Mouse (Mus musculus) midbrain, embryonic 16.5 days (tissue): Measurements from ENCODE around the gene Copb1. TPM values are rescaled to one million over a fixed set of nuclear protein-coding genes. Genes with fewer than 3 reads are reported as not detected.

Experiments used
- ATAC-seq: fragments of 200-750 bp; cut with Nextera tagmentation; 2 replicates; pipeline ENCODE4 v1.8.0; 2017; ENCODE audit warnings: moderate TSS enrichment
- H3K27ac ChIP-seq: fragments of 300-500 bp; sonication (generic); 2 replicates; pipeline ENCODE4 v1.5.1; 2014; ENCODE audit warnings: mild to moderate bottlenecking, low read length, mixed read lengths
- H3K27me3 ChIP-seq: fragments of 300-500 bp; sonication (generic); 2 replicates; pipeline ENCODE4 v1.6.1; 2014; ENCODE audit warnings: low read depth, low read length, mixed read lengths; ENCODE audit not compliant: control insufficient read depth, insufficient read depth
- H3K36me3 ChIP-seq: fragments of 300-500 bp; sonication (generic); 2 replicates; pipeline ENCODE4 v1.6.1; 2014; ENCODE audit warnings: mild to moderate bottlenecking, low read length, moderate library complexity, mixed read lengths; ENCODE audit not compliant: control insufficient read depth, insufficient read depth
- H3K4me1 ChIP-seq: fragments of 300-500 bp; sonication (generic); 2 replicates; pipeline ENCODE4 v1.6.1; 2014; ENCODE audit warnings: mild to moderate bottlenecking, low read length, mixed read lengths; ENCODE audit not compliant: control insufficient read depth, insufficient read depth
- H3K4me2 ChIP-seq: fragments of 300-500 bp; sonication (generic); 2 replicates; pipeline ENCODE4 v1.6.1; 2014; ENCODE audit warnings: mild to moderate bottlenecking, low read length, mixed read lengths
- H3K4me3 ChIP-seq: fragments of 300-500 bp; sonication (generic); 2 replicates; pipeline ENCODE4 v1.5.1; 2014; ENCODE audit warnings: low read depth, mild to moderate bottlenecking, low read length, moderate library complexity, mixed read lengths
- H3K9ac ChIP-seq: fragments of 300-500 bp; sonication (generic); 2 replicates; pipeline ENCODE4 v1.6.1; 2014; ENCODE audit warnings: low read depth, low read length, mixed read lengths
- H3K9me3 ChIP-seq: fragments of 300-500 bp; sonication (generic); replicated peaks from 2 replicates; pipeline ENCODE4 v1.6.1; 2014; ENCODE audit warnings: mild to moderate bottlenecking, low read length, mixed read lengths; ENCODE audit not compliant: control insufficient read depth, poor library complexity, severe bottlenecking
- WGBS: fragments of 180-500 bp; shearing (Covaris S2); extraction: QIAGEN DNeasy Blood & Tissue Kit; methylation state at CpG from one replicate; pipeline ENCODE4 v1.1.7; 2014; 5-methylcytosine and 5-hydroxymethylcytosine counted together
- polyA plus RNA-seq: library from polyadenylated mRNA; unstranded; fragments of >200 nt; fragmentation: Nextera tagmentation; extraction: Ambion mirVana; gene quantifications from 2 replicates; pipeline ENCODE4 v1.2.1, GENCODE M21; 2015

The Copb1 gene
- 85.2 and 91.0 TPM in 2 replicates for polyA plus RNA-seq

DNA sequence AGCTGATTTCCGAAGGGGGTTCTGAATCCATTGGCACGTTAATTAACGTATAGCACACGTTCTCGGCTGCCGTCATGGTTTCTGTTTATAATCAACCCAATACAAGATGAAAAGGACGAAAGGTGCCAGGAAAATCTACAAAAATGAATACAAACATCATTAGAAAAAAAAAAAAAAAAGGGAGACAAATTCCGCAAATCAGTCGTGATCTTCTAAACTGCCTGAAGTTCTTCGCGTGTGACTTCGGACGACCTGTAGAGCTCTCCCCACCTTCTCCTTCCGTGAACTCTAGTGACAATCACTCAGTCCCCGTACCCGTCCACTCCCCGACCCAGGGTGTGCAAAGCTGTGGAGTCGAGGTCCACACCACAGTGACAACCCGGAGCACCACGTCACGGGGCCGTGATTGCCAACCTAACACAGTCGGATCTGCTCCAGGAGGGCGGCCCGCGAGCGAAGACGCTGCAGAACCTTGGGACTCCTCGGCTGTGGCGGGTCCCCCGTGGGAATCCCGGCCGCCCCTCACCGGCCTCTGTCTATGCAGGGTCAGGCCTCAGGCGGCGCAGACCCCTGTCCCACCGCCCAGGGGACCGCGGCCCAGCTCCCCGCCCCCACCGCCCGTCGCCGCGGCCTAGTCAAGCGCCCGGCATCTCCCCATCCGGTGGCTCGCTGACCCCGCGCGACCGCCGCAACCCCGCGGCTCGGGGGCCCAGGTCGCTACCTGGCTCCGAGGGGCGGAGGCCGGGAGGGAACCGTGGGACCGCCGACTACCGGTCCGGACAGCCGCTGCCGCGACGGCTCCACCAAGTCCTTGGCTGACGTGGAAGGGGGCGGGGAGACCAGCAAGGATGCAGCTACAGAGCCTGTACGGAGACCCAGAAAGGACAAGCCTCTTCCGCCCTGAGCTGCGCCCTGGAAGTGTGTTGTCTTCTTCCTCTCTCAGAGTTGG is at the start of gene Copb1:
Gene Copb1, minus strand, starts transcription at position 827 of the 949 bp plus-strand sequence.
- 1% methylated on average over 72 of the region's 75 CpGs for WGBS
- H3K36me3 ChIP-seq: peaks cover 15% of the 10 kb centered on the region
- H3K27me3 ChIP-seq: no peaks in the 10 kb centered on the region
- H3K4me2 ChIP-seq: peak within 1 kb of the TSS; percentile 67
- peaks cover 6% of the 10 kb centered on the region for H3K4me1 ChIP-seq
- H3K9ac ChIP-seq: peak within 1 kb of the TSS; percentile 94
- H3K4me3 ChIP-seq: peak within 1 kb of the TSS; percentile 94
- ATAC-seq: peak; percentile 99
- peak within 1 kb of the TSS; percentile 61; the same call in 1 of the 2 replicates for H3K27ac ChIP-seq
- 0 out of 2 replicates have a peak, but pooled peaks cover 2% of the 10 kb centered on the region for H3K9me3 ChIP-seq

GRCm38 (mm10) chr7:114301293-114301782 is 46.8 kb upstream of the Copb1 start:
- no peak overlapping the region for H3K4me3 ChIP-seq
- no peak overlapping the region for H3K27ac ChIP-seq
- no peak overlapping the region for H3K9ac ChIP-seq
- no peaks in the 10 kb centered on the region for H3K36me3 ChIP-seq
- H3K9me3 ChIP-seq: no peaks in the 10 kb centered on the region
- ATAC-seq: no peak
- H3K27me3 ChIP-seq: no peaks in the 10 kb centered on the region
- WGBS: 80% methylated on average over 4 of the region's 4 CpGs
- no peaks in the 10 kb centered on the region for H3K4me1 ChIP-seq
- no peak overlapping the region for H3K4me2 ChIP-seq

- Histone ChIP-seq H3K27ac (no peak overlapping the region), H3K4me2 (no peak overlapping the region), H3K36me3 (no peaks in the 10 kb centered on the region), H3K4me3 (no peak overlapping the region), H3K9ac (no peak overlapping the region), H3K4me1 (no peaks in the 10 kb centered on the region), H3K27me3 (no peaks in the 10 kb centered on the region), H3K9me3 (no peaks in the 10 kb centered on the region)
- no peak for ATAC-seq
- WGBS: 91% methylated on average over 2 of the region's 2 CpGs
Measured at GRCm38 (mm10) chr7:114300782-114301181, 46.3 kb upstream of the Copb1 start.

GRCm38 (mm10) chr7:114299247-114299646 is 44.7 kb upstream of the Copb1 start:
- Histone ChIP-seq H3K9ac (no peak overlapping the region), H3K4me2 (no peak overlapping the region), H3K27ac (no peak overlapping the region), H3K36me3 (no peaks in the 10 kb centered on the region), H3K9me3 (no peaks in the 10 kb centered on the region), H3K4me3 (no peak overlapping the region), H3K4me1 (no peaks in the 10 kb centered on the region), H3K27me3 (no peaks in the 10 kb centered on the region)
- no peak for ATAC-seq
- 65% methylated on average over 4 of the region's 4 CpGs for WGBS

DNA sequence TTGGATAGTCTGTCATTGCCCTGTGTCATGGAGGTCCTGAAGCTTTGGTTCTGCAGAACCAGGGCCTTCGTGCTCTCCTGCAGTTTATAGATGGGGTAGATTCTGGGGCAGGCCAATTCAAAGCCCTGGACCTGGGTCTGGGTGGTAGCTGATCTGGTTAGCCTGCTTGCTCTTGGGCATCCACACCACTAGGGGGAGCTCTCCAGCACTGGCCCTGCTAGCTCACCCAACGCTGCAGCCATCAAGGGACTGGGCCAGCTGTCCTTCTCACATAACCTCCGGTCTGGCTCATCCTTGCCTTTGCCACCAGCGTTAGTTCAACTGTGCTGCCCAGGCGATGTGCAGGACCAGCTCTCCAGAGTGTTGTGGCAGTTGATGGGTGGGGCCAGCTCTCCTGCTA is 40.2 kb upstream of the Copb1 start:
- H3K27me3 ChIP-seq: no peaks in the 10 kb centered on the region
- no peaks in the 10 kb centered on the region for H3K36me3 ChIP-seq
- no peak overlapping the region for H3K4me2 ChIP-seq
- 92% methylated on average over 5 of the region's 5 CpGs for WGBS
- ATAC-seq: no peak
- no peak overlapping the region for H3K27ac ChIP-seq
- no peak overlapping the region for H3K4me3 ChIP-seq
- H3K4me1 ChIP-seq: 0 out of 2 replicates have a peak, but pooled peaks cover 5% of the 10 kb centered on the region
- no peaks in the 10 kb centered on the region for H3K9me3 ChIP-seq
- no peak overlapping the region for H3K9ac ChIP-seq

DNA sequence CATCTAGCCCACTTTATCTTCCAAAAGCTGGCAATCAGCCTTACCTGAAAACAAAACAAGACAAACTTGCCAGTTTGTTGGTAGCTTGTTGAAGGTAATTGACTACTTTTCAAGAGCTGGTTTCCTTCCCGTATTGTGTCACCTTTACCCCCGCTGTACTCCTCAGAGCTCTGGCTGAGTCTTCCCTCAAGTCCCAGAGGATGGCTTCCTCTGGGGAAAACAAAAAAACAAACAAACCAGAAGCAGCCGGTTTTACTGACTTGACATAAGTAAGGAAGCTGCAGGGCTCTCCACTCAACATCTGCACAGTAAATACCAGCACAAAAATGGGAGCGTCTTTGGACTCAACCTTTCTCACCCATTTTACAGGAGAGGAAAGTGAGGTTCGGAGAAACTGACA is 39.4 kb upstream of the Copb1 start:
- 82% methylated on average over 5 of the region's 5 CpGs for WGBS
- ATAC-seq: no peak
- H3K9me3 ChIP-seq: no peaks in the 10 kb centered on the region

GRCm38 (mm10) chr7:114292501-114292971 is 38.0 kb upstream of the Copb1 start:
- H3K4me3 ChIP-seq: no peak overlapping the region

More for the DNA sequence above, 39.4 kb upstream of the Copb1 start:
- H3K9ac ChIP-seq: no peak overlapping the region
- H3K4me3 ChIP-seq: no peak overlapping the region
- no peaks in the 10 kb centered on the region for H3K36me3 ChIP-seq
- no peak overlapping the region for H3K27ac ChIP-seq
- H3K4me2 ChIP-seq: no peak overlapping the region
- H3K4me1 ChIP-seq: 0 out of 2 replicates have a peak, but pooled peaks cover 5% of the 10 kb centered on the region
- no peaks in the 10 kb centered on the region for H3K27me3 ChIP-seq

GRCm38 (mm10) chr7:114291461-114292335 is 37.2 kb upstream of the Copb1 start:
- H3K36me3 ChIP-seq: no peaks in the 10 kb centered on the region
- H3K4me3 ChIP-seq: no peak overlapping the region
- no peaks in the 10 kb centered on the region for H3K9me3 ChIP-seq
- no peak overlapping the region for H3K27ac ChIP-seq
- no peak overlapping the region for H3K9ac ChIP-seq
- H3K4me2 ChIP-seq: no peak overlapping the region
- H3K4me1 ChIP-seq: 0 out of 2 replicates have a peak, but pooled peaks cover 5% of the 10 kb centered on the region
- WGBS: 27% methylated on average over 15 of the region's 15 CpGs
- no peak for ATAC-seq
- H3K27me3 ChIP-seq: no peaks in the 10 kb centered on the region

More at GRCm38 (mm10) chr7:114292501-114292971, 38.0 kb upstream of the Copb1 start:
- 11% methylated on average over 12 of the region's 12 CpGs for WGBS
- no peak for ATAC-seq
- Histone ChIP-seq H3K9ac (no peak overlapping the region), H3K27ac (no peak overlapping the region), H3K4me1 (0 out of 2 replicates have a peak, but pooled peaks cover 5% of the 10 kb centered on the region), H3K36me3 (no peaks in the 10 kb centered on the region), H3K4me2 (peak overlapping the region; percentile 33), H3K27me3 (no peaks in the 10 kb centered on the region), H3K9me3 (no peaks in the 10 kb centered on the region)
